Mouse (Mus musculus) thymus, adult 2 months (tissue): ENCODE data around the gene Cd9.

ENCODE experiments used
- CTCF ChIP-seq: fragments of 200-500 bp; IDR thresholded peaks from 2 replicates; pipeline ENCODE4 v1.5.1; 2012; ENCODE audit warnings: mild to moderate bottlenecking, control low read depth, low read length, moderate library complexity, borderline replicate concordance; ENCODE audit not compliant: control insufficient read depth, poor library complexity, insufficient read depth; ENCODE audit errors: extremely low read depth
- POLR2A ChIP-seq: fragments of 200-500 bp; IDR thresholded peaks from 2 replicates; pipeline ENCODE4 v1.6.1; 2012; ENCODE audit warnings: mild to moderate bottlenecking, low read length, control low read depth, moderate library complexity; ENCODE audit not compliant: control insufficient read depth, poor library complexity, insufficient read depth; ENCODE audit errors: extremely low read depth

DNA sequence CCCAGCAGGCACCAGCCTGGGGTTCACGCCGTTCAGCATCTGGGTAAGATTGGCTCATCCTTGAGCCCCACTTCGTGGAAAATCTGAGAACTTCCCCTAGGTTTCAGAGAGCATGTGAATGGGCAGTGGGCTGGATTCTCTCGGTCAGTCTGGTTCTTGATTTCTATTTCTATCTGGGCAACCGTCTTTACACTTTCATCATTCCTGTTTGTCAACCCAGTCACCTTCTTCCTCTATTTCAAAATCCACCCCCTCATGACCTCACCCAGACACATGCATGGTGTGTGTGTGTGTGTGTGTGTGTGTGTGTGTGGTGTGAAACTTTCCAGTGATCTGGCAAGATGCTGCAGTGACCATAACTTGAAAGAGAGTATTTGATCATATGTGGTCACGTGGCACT, 49.2 kb downstream of the Cd9 start:
- no peak for TF ChIP-seq CTCF
- no peak for TF ChIP-seq POLR2A
